Mouse (Mus musculus) stomach, postnatal 0 days (tissue): ENCODE results near the gene Clcn3.

Source experiments
- CTCF ChIP-seq: IDR thresholded peaks from 2 replicates; pipeline ENCODE4 v1.5.1; 2016; ENCODE audit warnings: antibody characterized with exemption, low read depth, mild to moderate bottlenecking, moderate library complexity
- EP300 ChIP-seq: optimal IDR thresholded peaks from 2 replicates; pipeline ENCODE3; 2016; ENCODE audit warnings: antibody characterized with exemption

DNA sequence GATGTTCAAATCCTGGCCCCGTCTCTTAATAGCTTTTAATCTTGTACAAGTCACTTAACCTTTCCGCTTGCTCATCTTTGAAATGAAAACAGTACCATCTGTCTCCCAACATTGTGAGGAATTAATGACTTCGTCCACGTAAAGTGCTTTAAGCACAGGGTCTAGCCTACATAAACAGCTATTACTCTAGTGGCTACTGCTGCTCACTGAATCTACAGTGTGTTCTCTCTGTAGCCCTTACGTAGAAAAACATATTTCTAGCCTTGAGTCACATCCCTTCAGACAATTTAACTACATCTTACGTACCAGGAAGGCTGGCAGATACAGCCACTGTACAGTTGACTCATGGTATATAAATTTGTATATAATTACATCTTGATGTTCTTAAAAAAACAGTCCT, 118.2 kb downstream of the Clcn3 start:
- TF ChIP-seq CTCF (no peak), EP300 (no peak)
